Mouse (Mus musculus) heart, postnatal 4 days (tissue): Measurements from ENCODE around the gene Pusl1. TPM values are rescaled to one million over a fixed set of nuclear protein-coding genes. Genes with fewer than 3 reads are reported as not detected.

Source experiments
- DNase-seq: peaks from one replicate; pipeline ENCODE4 v3.0.0; 2021
- microRNA-seq, 2 experiments: library from miRNA; unstranded; fragments of <30 nt; microRNA quantifications; one replicate each; pipeline ENCODE4 v1.2.0; 2021 to 2022
- total RNA-seq, 2 experiments: library from RNA; stranded (reverse); gene quantifications; 2 replicates each; pipeline ENCODE4 v1.2.3; 2021

The Pusl1 gene
- total RNA-seq, 2 experiments from 2014 or later: 18.3 to 23.1 TPM

GRCm38 (mm10) chr4:155841651-155842270 is 49.8 kb downstream of the Pusl1 start:
- DNase-seq: no peak

GRCm38 (mm10) chr4:155841003-155841454 is 50.6 kb downstream of the Pusl1 start:
- peak; percentile 73 for DNase-seq

DNA sequence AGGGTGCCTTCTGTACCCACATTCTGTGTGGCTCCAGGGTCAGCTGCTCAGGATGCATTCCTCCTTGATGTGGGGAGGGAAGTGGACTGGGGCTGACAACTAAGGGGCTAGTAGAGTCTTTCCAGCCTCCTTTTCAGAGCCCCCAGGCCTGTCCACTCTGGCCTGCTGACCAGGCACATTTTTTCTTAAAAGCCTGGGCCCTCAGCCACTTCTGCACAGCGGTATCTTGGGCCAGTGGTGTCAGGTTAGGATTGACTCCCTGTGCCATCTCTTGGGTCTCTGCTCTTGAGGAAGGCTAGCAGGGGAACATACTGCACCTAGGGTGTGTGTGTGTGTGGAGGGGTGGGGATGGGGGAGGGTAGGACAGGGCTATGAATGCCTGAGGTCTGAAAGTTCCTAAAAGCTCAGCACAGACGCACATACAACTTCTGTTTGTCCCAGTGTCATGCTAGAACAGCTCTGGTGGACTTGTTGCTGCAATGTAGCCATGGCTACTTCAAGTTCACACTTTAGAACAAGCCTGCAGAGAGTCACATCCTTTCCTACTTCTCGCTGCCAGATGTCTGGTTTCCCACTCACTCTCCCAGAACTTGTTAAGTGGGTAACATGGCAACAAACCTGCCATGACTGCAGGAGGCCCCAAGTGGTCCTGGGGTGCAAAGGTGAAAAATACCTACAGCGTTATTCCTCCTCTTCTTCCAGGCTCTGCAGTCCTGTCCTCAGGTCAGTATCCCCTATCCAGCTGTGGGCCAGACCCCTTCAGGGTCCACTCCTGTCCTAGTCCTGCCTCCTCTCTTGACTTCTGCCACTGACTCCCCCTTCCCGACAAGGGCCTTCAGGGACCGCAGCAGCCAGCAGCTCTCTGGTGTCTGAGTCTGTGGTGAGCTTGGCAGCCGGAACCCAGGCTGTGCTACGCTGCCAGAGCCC is 51.2 kb downstream of the Pusl1 start:
- DNase-seq: no peak

DNA sequence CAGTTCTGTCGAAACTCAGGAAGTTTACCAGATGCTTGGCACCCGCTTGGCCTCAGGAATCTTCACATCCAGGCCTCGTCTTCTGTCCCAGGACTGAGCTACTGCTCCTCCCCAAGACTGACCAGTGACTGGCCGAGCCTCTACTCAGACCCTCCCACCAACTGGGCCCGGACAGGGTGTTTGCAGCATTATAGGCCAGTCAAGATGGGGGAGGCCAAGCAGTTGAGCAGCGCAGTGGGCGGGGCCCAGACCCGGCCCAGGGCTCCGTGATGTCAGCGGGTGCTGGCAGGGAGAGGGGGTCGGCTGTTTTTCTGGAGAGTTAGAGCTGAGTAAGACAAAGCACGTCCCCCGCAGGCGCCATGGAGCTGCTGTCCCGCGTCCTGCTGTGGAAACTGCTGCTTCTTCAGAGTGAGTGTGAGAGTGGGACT is 52.1 kb downstream of the Pusl1 start, which contains the start of gene Mxra8:
Gene Mxra8 (plus strand): TSS at position 198 of the 428 bp plus-strand sequence.
- peak; percentile 90 for DNase-seq

DNA sequence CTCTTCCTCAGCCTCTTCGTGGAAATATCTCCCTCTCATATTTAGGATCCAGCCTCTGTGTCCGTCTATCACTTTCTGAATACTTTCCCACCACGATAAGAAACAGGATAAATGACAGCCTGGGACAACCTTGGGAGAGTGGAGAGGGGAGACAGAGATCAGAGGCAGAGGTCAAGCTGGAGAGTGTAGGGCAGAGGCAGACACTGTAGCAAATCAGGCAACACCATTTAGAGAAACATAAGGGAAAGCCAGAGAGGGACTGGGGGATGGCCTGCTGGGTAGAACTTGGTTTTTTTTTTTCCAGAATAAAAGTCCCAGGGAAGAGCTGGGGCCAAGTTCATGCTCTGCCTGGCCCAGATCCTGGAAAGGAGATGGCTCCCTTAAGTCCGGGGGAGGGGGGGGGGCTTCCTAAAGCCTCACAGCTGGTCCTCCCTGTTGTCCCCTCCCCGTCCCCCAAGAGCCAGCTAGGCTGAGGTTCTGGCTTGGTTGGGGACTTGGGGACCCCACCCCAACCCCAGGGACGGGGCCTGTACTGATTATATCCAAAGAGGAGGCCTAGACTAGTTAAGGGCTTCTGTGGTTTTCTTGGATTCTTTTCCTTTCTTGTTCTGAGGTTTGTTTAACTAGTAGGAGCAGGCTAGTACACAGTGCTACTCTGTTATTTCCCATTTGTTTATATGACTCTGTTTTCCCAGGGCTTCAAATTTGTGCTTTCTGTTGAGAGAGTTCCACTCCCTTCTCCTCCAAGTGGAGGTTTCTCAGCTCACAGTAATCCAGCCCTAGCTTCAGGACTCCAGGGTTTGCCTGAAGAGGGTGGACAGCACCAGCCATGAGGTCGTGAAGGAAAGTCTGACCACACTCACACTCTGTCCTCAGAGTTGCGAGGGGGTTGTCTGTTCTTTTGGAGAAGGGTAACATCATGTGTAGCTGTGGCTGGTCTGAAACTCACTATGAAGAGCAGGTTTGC is 53.1 kb downstream of the Pusl1 start:
- peak; percentile 52 for DNase-seq

Small RNA genes within 50 kb of the gene (microRNA-seq; reads per million reads assigned to microRNA genes)
- 0 reads per million in 2 experiments for gene Gm22991

Other genes with a start within 250 kb of the Pusl1 start
- gene Gm10563, start 246.4 kb downstream of the Pusl1 start, total RNA-seq: not detected
- gene Mmp23, start 238.4 kb downstream of the Pusl1 start, total RNA-seq: 10 to 100 TPM; 32.3 to 33.1 TPM
- 10 to 100 TPM; 15.9 to 17.7 TPM for gene Mib2, start 222.6 kb downstream of the Pusl1 start, total RNA-seq
- gene Fndc10, start 197.4 kb downstream of the Pusl1 start, total RNA-seq: 1 to 10 TPM; 3.5 to 4.7 TPM
- gene Ssu72, start 187.0 kb downstream of the Pusl1 start, total RNA-seq: 10 to 100 TPM; 60.3 to 64.9 TPM
- under 1 TPM; 0.36 to 0.43 TPM for gene Tmem240, start 157.0 kb downstream of the Pusl1 start, total RNA-seq
- gene Atad3a, start 130.7 kb downstream of the Pusl1 start, total RNA-seq: 10 to 100 TPM; 82.7 to 89.7 TPM
- 10 to 100 TPM; 11.5 to 12.5 TPM for gene Vwa1, start 117.1 kb downstream of the Pusl1 start, total RNA-seq
- 1 to 10 TPM; 4.6 to 4.9 TPM for gene Tmem88b, start 105.9 kb downstream of the Pusl1 start, total RNA-seq
- gene Ankrd65, start 101.3 kb downstream of the Pusl1 start, total RNA-seq: not detected
- 10 to 100 TPM; 78.1 to 95.5 TPM for gene Mrpl20, start 88.9 kb downstream of the Pusl1 start, total RNA-seq
- 10 to 100 TPM; 58.2 to 59.4 TPM for gene Ccnl2, start 79.3 kb downstream of the Pusl1 start, total RNA-seq
- 10 to 100 TPM; 78.9 to 84.2 TPM for gene Aurkaip1, start 60.5 kb downstream of the Pusl1 start, total RNA-seq
- gene Mxra8, start 52.1 kb downstream of the Pusl1 start, total RNA-seq: 10 to 100 TPM; 49.4 to 49.5 TPM
- gene Dvl1, start 44.4 kb downstream of the Pusl1 start, total RNA-seq: 10 to 100 TPM; 32.8 to 33.2 TPM
- gene Tas1r3, start 28.4 kb downstream of the Pusl1 start, total RNA-seq: under 1 TPM; 0.14 to 0.20 TPM
- gene Cptp, start 22.3 kb downstream of the Pusl1 start, total RNA-seq: 10 to 100 TPM in 1 of 2 experiments, 1 to 10 TPM in 1; 6.6 to 11.2 TPM
- gene Ints11, start 22.2 kb downstream of the Pusl1 start, total RNA-seq: 10 to 100 TPM; 16.0 to 19.2 TPM
- gene Acap3, start within 50 bp of the Pusl1 start, total RNA-seq: 10 to 100 TPM; 16.9 to 21.4 TPM
- gene Ube2j2, start 52.0 kb upstream of the Pusl1 start, total RNA-seq: 10 to 100 TPM; 72.4 to 81.4 TPM
- 10 to 100 TPM; 14.7 to 15.2 TPM for gene C1qtnf12, start 70.5 kb upstream of the Pusl1 start, total RNA-seq
- gene B3galt6, start 100.9 kb upstream of the Pusl1 start, total RNA-seq: 1 to 10 TPM; 4.1 to 4.5 TPM
- 100 to 1,000 TPM; 107 to 109 TPM for gene Sdf4, start 101.1 kb upstream of the Pusl1 start, total RNA-seq
- under 1 TPM; 0.34 to 0.62 TPM for gene Tnfrsf4, start 122.1 kb upstream of the Pusl1 start, total RNA-seq
- gene Tnfrsf18, start 134.4 kb upstream of the Pusl1 start, total RNA-seq: under 1 TPM in 1 of 2 experiments, not detected in 1; 0.29 TPM
- under 1 TPM; 0.16 to 0.55 TPM for gene Ttll10, start 167.6 kb upstream of the Pusl1 start, total RNA-seq
- 1 to 10 TPM; 7.3 to 9.4 TPM for gene 9430015G10Rik, start 218.2 kb upstream of the Pusl1 start, total RNA-seq
- under 1 TPM in 1 of 2 experiments, not detected in 1; 0.25 TPM for gene Rnf223, start 238.7 kb upstream of the Pusl1 start, total RNA-seq